Mouse (Mus musculus): ENCODE measurements at regions not wholly inside any gene's neighbourhood (a gene's known extent, or its start where the extent isn't known, plus 50 kb on each side); places are given as distances from the start of the nearest gene placed in this dataset.

DNA sequence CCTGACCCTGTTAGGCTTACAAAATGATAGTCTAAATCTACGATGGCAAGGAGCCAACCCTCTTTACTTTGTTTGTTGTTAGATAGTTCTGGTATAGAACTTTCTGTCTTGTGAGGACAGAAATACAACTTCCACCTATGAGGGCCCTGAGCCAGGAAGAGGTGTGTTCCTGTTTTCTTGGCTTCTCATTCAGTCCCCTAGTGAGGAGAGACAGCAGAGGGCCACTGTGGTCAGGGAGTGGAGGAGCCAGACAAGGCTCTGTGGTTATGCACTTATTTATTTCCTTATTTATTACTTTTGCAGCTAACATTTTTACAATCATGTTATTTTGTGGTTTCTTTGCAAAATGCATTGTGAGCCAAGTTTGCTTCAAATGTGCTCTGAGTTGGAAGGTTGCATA lies 202.9 kb upstream of the Tprg start:
- in situ Hi-C loops (cut with MboI, MseI): no loop called here

DNA sequence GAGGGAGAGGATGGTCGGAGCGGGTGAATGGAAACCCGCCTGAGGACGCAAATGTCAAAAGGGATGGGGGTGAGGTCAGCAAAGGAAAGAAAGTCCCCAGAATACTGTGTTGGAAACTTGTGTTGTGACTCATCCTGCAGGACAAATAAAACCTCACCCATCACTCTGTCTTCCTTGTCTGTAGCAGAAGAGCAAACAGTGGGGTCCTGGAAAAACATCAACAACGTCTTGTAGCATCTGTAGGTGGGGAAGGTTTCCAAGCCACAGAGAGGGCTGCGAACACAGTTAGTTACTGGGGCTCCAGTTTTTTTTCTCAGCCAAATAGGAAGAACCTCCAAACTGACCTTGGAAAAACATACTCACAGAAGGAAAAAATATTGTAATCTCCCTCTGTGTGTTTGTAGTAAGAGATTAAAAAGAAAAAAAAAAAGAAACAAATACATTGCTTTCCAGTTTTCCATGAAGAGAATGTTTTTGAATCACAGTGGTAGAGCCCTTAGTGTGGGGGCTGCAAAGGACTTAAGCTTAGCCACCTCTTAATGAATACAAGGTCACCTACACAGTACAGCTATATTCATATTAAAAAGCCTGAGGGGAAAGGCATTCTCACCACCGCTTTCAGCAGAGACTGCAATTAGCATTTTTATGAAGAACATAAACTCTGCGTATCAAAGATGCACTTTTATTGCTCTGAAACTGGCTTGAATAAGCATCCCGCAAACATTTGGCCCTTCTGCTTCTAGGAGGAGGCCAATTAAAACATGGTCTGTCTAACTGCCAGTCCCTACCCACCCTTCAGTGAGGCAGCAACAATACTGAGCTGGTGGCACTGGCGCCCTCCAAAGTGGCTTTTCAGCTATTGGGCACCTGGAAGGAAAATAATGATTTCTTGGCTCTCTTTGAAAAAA lies 198.6 kb upstream of the Tprg start:
- in situ Hi-C loops (cut with MboI, MseI): no loop called here

DNA sequence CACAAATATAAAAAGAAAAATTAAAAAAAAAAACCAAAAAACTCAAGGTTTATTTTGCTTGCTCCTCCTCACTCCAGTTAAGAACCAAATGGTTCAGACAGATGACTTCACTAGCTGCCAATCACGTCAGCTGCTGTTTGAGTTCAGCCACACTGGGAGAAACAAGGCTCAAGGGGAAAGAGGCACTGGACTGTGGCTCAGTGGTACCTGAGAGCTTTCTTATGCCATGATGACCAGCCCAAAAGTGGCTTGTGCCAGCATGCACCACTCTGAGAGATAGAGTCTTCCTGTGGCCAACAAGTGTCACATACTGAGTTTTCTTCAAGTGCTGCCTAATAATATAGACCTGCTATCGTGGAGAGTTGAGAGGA lies 198.0 kb upstream of the Tprg start:
- in situ Hi-C loops (cut with MboI, MseI): no loop called here

DNA sequence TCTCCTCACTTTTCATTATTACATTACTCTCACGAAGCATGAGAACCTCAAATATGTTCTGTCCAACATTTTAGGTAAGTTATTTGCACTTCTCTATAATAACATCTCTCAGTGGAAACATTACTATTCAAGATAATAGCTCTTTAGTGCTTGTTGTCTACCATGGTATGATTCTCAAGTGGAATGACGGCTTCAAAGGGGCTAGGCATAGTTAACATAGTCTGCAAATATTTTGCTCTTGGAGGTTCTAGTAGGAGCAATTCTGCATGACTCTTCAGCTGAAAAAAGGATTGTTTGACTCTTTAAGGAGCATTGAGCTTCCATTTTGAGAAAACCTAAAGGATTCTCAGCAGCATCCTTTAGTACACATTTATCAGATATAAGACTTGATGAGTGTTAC lies 182.5 kb upstream of the Tprg start:
- in situ Hi-C loops (cut with MboI, MseI): loop anchor here in 1 of 2 experiments (10.0 kb wide), 1 partner anchor 1659 kb away; no protein-coding TSS in a partner anchor

DNA sequence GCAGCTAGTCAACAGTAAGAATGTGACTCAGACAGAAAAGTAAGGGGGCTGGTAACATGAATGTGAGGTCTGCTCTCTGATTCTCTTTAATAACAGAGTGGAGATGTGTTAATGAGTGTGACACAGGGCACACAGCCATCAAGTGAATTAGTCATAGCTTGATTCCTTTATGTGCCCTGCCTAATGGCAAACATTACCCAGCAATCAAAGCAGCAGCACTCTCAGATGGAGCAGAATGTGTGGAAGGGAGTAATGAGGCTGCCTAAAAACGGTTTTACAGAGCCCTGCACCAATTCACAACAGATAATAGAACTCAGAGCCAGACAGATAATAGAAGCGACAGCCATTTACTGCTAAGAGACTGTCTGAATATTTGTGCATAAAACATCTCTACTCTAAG lies 182.0 kb upstream of the Tprg start:
- in situ Hi-C loops (cut with MboI, MseI): loop anchor here in 1 of 2 experiments (10.0 kb wide), 1 partner anchor 1660 kb away; no protein-coding TSS in a partner anchor

DNA sequence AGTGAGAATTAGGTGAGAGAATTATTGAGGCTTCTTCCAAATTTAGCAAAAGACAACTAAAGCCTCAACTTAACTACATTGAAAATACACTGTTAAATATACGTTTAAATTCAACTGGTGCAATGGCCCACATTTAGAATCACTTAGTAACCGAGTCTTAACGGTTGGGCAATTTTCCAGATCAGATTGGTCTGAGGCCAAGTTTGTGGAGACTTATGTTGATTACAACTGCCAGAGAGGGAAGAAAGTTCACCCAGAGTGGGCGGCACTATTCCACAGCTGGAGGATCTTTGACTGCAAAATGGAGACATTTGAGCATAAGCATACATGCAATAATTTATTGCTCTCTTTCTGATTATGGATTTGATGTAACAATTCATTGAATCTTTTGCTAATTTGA lies 146.5 kb upstream of the Tprg start:
- in situ Hi-C loops (cut with MboI, MseI): no loop called here

GRCm38 (mm10) chr16:25147486-25147885 lies 139.1 kb upstream of the Tprg start:
- in situ Hi-C loops (cut with MboI, MseI): no loop called here

- in situ Hi-C loops (cut with MboI, MseI): no loop called here
Measured at GRCm38 (mm10) chr16:25149186-25149585, 137.4 kb upstream of the Tprg start.

DNA sequence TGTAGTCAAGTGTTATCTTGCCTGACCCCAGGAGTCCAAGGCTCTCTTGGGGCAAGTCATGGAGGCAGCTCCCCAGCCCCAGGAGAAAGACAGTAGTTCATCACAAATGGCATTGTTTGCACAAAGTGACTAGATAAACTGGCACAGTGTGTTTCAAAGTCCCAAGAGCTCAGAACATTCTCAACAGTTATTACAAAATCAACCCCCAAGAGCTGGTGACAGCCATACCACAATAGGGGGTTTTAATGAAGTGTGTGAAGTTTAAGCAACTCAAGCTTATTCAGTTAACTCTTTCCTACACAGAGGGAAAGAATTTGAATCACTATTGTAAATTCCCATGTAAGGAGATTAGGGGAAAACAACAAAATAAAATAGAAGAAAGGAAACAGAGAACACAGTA lies 109.7 kb upstream of the Tprg start:
- in situ Hi-C loops (cut with MboI, MseI): no loop called here

- in situ Hi-C loops (cut with MboI, MseI): no loop called here
Measured at GRCm38 (mm10) chr16:25178055-25178454, 108.6 kb upstream of the Tprg start.

DNA sequence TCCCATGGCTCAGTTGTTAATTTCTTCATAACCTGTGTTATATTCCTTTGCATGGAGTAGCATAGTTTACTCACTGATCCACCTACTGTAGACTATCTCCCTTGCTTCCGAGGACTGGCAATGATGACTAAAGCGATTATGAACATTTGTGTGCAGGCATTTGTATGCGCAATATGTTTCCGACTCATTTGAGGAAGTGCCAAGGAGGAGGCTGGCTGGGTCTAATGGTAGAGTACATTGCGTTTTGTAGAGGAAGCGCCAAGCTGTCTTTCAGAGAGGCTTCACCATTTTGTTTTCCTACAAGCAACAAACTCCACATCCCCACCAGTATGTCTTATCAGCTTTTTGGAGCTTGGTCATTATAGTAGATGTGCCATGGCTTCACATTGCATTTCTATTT lies 104.7 kb upstream of the Tprg start:
- in situ Hi-C loops (cut with MboI, MseI): no loop called here

GRCm38 (mm10) chr16:25197079-25197478 lies 89.5 kb upstream of the Tprg start:
- in situ Hi-C loops (cut with MboI, MseI): no loop called here

GRCm38 (mm10) chr16:25198844-25199243 lies 87.8 kb upstream of the Tprg start:
- in situ Hi-C loops (cut with MboI, MseI): no loop called here

DNA sequence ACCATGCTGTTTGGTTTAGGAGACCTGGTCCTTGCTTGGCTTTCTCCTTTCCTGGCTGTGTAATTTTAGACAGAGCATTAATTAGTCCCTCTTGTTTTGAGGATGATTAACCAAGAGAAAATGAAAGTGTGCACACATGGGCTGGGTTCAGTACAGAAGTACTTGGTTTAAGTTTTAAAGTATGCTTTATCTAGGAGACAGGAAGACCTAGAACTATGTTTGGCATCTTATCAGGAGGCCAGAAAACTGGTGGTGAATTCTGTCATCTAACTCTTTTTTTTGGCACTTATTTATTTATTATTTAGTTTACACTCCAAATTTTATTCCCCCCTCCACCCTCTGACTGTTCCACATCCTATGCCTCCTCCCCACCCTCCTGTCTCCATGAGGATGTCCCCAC lies 86.6 kb upstream of the Tprg start:
- in situ Hi-C loops (cut with MboI, MseI): no loop called here

- in situ Hi-C loops (cut with MboI, MseI): no loop called here
Measured at GRCm38 (mm10) chr16:25201094-25201770, 85.4 kb upstream of the Tprg start.

- in situ Hi-C loops (cut with MboI, MseI): no loop called here
Measured at GRCm38 (mm10) chr16:25213250-25213649, 73.4 kb upstream of the Tprg start.

- in situ Hi-C loops (cut with MboI, MseI): no loop called here
Measured at GRCm38 (mm10) chr16:25220552-25220951, 66.1 kb upstream of the Tprg start.

GRCm38 (mm10) chr16:25224801-25225200 lies 61.8 kb upstream of the Tprg start:
- in situ Hi-C loops (cut with MboI, MseI): no loop called here
